Mouse (Mus musculus) adrenal gland, postnatal 36 days (tissue): ENCODE results near the gene Supt3. TPM values are rescaled to one million over a fixed set of nuclear protein-coding genes. Genes with fewer than 3 reads are reported as not detected.

ENCODE experiments used
- DNase-seq, 2 experiments: peaks; one replicate each; pipeline ENCODE4 v3.0.0; 2021; ENCODE audit warnings: mixed read lengths in 1 of 2
- total RNA-seq, 2 experiments: library from RNA; stranded (reverse); gene quantifications; 2 replicates each; pipeline ENCODE4 v1.2.3; 2021

Gene Supt3
- total RNA-seq, 2 experiments from 2014 or later = 24.7 to 34.0 TPM

DNA sequence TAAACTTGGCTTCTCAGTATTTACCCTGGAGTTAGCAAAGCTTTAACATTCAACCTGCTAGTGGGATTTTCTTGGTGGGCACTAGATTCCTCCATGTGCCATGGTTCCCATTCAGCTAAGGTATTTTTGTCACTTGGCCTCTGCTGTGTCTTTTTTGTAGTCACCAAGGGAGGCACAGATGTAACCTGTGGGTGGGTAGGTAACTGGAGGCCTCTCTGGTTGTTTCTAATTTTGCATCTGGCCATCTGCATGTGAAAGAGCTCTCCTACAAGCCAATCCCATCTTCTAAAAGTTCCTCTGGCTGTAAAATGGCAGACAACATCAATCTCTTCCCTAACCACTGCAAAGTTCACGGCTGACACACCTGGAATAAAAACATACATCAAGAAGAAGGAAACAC is 190.2 kb downstream of the Supt3 start:
- DNase-seq = no peak

DNA sequence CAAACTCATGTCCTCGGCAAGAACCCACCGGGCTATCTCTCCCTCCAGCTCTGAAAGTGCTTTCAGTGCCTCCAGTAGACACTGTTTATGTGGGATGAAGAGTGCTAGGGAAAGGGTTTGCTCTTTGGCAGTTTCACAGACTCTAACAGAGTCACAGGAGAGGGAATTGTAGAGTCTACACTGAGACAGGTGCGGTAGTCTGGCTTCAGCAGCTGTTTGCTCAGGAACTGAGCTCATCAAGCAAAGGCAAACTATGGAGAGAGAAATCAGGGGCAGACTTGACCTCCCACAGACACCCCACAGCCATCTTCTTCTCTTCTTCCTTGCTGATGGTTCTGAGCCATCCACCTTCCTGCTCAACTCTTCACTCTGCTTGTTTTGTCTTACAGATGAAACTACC is 193.3 kb downstream of the Supt3 start:
- no peak for DNase-seq

DNA sequence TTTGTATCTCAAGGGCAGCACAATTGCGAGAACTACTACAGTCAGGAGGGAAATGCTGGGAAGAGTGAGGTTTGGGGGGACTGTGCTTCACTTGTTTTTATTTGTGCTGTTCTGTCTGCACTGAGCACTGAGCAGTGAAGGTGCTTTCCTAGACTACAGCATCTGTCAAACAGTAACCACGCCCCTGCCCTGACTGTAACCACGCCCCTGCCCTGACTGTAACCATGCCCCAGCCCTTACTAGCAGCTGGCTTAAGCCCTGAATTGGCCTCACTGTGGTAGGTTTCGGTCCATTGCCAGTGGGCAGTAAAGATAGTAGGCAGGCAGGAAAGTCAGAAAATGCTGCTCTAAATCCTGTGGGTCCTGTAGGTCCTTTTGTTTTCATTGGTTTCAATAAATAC is 196.5 kb downstream of the Supt3 start:
- peak in 1 of 2 experiments; percentile 8 for DNase-seq

DNA sequence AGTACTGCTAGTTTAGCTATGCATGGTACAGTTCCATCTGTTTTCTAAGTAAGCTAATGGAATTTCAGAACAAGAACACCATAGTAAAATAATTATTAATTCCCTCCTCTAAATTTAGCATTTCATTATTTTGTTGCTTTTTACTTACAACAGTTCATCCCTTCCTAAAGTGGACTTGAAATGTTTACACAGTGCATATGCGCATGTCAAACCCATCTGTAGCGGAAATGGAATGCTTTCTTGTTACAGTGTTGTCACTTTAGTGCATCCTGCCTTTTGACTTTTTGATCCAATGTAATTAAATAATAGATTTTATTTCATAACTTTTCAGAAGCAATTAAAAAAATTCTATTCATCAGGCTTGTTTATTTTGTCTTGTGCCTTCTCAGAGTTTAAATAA is 200.7 kb downstream of the Supt3 start:
- DNase-seq = no peak

DNA sequence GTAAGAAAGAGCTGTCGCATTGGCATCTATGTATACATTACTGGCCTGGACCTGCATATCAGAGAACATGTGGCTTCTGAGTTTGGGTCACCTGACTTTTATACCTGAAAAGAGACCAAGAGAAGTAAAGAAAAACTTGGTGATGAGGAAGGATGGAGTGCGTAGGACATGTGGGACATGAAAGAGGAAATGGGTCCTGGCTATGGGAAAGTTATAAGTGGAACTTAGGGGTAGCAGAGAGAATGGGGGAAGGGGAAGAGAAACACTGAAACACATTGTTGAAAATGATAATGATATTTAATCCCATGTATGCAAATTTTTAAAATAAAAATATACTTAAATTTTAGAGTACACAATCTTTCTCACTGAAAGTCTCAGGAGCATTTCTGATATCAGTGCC is 211.0 kb downstream of the Supt3 start:
- DNase-seq = no peak

DNA sequence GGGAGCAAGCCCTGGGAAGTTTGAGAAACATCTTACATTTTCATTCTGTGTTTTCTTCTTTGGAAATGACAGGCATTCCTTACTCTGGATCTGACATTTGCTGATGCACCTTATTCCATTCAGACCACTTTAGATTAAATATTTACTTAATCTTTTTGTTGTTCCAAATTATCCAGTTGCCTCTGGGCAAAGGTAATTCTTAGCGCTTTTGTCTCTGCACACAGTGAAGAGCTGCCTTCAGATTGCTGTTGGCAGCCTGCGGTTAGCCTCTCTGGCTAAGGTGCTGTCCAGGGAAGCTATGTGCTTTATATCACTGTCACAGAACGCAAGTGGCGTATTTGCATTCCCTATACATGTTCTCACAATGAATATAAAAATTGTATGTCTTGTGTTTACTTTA is 226.4 kb downstream of the Supt3 start:
- no peak for DNase-seq

DNA sequence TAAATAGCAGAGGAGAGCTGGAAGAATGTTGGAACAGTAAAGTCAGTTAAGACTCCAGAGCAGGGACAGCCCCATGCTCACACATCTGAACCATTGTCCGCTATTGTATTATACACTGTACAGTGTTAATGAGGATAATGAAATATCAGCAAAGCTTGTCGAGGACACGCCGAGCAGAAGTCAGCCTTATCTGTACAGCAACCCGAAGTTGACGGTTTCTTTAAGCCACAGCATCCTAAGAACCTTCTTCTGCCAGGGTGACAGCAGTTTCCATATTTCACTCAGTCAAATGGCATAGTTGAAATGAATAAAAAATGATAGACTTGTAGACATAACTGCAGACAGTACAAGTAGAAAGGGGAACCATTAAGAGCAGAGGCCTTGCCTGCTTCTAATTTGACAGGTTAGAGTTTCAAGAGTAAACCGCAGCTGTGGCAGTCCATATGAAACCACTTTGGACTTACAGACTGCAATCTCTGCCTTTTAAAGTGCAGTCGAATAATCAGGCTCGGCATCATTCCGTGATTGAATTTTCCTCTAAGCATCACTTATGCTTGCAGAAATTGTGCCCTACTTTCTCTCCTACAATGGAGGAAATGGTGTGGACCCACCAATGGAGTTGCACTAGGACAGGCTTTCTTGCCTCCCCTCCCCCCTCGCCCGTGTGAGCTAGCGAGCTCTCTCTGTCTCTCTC is 227.7 kb downstream of the Supt3 start:
- no peak for DNase-seq

DNA sequence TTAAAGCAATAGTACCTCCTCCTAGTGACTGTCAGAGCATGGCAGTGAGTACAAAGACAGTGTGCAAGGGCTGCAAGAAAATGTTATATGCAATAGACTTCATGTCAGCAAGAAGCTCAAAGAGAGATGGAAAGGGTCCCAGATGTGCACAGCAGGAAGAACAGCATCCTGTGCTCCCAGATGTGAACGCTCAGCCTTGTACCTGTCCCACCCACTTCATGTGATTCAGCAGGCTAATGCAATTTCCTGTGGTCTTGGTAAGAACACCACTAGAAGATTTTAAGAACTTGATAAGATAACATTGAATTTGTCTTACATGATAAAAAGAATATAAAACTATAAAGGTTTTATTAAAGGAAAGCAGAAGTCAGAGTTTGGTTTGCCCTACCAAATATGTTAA is 230.5 kb downstream of the Supt3 start:
- no peak for DNase-seq

DNA sequence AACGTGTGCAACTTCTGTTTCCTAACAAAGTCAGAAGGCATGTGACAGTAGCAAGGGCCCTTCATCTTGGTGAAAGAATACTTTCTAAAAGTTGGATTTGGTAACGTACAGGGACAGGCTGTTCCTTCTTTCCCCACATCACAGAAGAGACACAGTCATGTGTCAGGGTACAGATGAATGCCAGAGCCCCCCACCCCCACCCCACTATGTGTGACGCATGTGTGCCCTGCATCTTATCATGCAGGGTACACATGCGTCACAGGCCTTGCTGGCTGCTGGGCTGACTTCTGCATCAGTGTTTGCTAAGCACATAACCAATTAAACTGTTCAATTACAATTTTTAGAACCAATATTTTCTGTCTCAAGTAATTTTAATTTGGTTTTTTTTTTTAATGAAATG is 231.7 kb downstream of the Supt3 start:
- peak; percentile 16 to 25 for DNase-seq

DNA sequence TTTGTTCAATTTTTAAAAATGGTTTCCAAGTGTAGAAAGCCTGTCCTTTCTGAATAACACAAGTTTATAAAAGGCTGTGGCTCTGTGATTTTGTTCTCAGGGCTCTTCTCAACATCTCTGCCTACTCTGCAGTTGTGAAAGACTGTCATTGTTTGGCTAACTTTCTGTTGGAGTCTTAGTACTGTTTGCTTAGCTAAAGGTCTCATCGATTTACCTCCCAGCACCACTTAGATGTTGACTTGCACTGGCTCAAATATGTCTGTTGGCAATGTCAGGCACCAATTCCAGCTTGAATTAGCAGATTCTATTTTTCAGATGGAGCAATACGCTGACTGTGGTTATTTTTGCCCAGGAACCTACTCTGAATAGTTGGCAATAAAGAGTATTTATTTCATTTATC is 233.5 kb downstream of the Supt3 start:
- DNase-seq = no peak

DNA sequence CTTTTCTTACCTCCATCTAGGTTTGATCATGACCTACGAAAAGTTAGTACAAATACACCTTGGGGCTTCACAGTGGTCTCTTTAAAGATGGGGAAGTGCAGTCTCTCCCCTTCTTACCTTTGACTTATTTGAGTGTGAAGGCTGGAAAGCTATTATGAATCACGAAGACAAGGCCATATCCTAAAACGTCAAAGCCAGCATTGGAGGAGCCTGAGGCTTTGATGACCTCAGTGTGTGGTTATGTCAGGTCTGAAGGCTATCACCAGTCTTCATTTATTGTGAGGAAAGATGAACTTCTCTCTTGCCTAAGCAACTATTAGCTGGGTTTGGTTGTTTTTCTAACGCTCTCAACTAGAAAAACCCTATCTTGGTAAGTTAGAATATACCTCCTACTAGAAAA is 239.8 kb downstream of the Supt3 start:
- DNase-seq = peak; percentile 29 to 49

DNA sequence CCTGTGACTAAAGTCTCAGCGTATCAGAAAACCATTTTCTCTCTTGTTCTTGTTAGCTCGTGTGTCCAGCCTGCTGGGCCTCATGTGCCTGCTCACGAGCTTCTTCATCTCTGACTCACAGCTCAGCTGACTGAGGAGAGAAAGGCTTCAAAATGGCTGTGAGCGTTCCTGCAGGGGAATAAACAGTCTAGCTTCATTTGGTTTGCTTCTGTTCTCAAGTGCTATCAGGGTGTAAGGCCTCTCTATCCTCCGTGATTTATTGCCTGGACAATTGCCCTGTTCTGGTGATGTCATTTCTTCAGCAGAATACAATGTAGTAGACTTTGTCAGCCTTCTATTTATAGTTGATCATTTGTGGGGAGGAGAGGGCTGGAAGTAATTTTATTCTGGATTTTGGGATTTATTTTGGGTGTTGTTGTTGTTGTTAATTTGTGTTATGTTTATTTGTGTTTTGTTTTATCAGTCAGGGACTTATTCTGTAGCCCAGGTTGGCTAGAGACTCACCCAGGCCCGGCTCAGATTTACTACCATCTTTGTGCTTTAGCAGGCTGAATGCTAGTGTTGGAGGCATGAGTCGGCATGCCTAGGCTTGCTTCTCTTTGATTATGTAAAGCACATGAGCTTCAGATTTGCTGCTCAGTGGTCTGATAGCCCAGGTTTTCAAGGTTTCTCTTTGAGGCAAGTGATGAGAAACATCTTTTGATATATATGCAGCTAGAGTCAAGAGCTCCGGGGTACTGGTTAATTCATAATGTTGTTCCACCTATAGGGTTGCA is 243.4 kb downstream of the Supt3 start:
- DNase-seq = peak; percentile 71 to 81

DNA sequence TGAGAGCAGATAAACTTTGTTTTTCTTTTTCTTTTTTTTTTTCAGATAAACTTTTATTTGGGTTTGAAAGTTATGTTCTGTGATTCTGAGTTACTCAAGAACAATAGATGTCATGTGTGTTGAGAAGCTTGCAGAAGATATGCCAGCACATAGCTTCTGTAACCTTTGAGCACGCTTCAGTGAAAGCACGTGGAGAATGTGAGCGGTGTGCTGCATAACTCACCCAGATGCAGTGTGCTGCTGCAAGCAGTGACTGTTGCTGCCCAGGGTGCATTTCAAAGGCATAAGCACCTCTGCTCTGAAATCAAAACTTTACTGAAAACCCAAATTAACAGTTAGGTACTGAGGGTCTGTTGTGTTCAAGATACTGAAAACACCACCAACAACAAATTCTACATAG is 251.5 kb downstream of the Supt3 start:
- DNase-seq = no peak

DNA sequence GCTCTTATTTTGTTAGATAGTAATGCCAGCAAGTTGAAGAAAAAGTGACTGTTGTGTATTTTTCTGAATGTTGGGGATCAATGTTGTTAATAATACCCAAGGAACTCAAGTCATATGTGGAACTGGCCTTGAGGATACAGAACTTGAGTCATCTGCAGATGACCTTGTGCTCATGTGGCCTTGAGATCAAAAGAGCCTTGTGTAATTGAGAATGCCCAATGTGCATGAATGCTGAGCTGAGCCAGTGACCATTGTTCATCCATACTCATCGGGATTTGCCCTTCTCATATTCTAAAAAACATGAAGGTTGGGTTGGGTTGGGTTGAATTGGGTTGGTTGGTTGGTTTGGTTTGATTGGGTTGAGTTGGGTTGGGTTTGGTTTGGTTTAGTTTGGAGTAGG is 252.2 kb downstream of the Supt3 start:
- peak; percentile 33 to 42 for DNase-seq

DNA sequence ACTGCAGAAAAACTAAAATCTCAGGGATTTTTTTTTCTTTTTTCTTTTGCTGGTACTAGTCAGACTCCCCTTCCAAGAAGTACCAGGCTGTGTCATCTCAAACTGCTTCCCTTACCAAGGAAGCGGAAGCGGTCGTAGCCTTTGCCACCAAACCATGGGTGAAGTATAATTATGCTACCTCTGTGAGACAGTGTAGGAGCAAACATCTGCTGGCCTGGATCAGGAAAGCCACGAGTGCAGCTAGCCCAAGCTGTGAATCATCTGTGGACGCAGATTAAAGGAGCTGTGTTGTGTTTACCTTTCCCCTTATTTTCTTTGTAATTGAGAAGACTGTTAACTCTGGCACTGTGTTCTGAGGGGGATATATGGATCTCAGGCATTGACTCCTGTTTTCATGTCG is 255.3 kb downstream of the Supt3 start:
- DNase-seq = no peak

DNA sequence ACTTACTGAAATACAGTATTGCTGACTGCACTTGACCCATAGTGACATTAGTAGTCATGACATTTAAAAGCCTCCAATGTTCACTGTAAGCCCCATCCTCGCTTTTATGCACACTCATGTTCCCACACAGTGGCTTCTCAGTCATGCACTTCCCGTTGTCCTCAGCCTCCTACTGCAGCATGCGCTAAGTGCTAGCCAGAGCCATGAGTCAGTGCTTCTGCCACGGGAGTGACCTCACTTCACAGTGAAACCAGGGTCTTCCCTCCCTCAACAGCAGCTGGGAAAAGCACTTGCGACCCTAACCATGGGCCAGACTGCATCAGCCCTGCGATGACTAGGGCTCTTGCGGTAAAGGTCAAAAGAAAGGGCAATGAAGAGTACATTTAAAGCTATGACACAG is 256.7 kb downstream of the Supt3 start:
- DNase-seq = peak; percentile 35 to 45

DNA sequence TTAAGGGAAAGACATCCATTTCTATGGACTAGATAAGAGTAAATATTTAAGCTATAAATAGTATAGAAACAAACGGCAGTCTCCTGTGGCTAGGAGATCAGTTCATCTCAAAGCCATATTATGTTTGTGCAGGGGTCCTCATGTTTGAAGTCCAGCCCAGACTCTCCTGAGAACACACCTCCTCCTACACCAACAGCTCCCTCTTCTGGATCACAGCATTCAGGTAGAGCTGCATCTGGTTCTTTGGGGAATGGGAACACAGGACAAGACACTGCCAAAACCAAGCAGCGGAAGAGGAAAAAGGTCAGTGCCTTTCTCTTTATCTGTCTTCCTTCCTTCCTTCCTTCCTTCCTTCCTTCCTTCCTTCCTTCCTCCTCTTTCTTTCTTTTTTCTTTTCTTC is 264.1 kb downstream of the Supt3 start:
- DNase-seq = peak in 1 of 2 experiments; percentile 22

DNA sequence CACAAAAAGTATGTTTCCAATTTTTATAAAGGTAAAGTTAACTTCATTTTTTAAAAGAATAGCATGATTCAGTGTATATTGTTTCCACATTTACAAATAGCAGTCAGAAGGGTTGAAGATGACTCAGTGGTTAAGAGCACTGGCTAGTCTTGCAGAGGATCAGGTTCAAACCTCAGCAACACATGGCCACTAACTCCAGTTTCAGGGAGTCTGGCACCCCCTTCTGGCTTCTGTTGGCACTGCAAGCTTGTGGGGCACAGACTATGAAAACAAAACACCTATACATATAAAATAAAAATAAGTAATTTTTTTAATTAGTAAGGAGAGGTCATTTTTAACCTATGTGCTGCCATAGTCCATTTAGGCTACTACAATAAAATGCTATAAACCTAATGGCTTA is 268.9 kb downstream of the Supt3 start:
- DNase-seq = peak in 1 of 2 experiments; percentile 31

DNA sequence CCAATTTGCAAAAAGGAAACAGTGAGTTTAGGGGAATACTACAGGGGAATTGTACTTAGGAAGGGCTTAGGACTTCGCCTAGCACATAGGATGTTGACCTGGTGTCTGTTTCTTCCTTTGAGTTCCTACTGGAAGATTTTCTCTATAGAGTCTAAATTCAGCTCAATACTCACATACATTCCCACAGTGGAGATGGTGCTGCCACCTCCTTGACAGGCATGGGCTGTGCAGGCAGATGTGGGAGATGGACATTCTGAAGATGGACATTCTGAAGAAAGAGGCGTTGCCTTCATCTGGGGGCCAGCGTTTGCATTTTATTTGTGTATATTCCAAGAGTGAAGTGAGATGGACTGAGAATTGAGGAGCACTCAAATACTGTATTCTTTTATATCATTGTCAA is 269.6 kb downstream of the Supt3 start:
- DNase-seq = no peak

DNA sequence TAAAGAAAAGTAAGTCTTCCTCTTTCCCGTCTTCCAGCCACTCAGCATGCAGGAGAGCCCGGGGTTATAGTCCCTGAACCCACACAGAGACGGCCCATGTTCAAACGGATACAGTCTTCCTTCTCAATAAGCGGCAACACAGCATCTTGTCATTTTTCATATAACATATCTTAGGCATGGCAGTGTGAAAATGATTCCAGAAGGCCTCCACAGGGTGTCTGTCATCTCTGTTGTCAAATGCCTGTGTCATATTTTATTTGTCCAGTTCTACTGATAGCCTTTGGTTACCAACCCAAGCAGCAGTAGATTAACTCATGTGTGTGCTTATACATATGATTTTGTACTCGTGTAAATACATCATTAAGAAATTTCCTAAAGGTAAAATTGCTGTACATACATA is 270.3 kb downstream of the Supt3 start:
- no peak for DNase-seq

DNA sequence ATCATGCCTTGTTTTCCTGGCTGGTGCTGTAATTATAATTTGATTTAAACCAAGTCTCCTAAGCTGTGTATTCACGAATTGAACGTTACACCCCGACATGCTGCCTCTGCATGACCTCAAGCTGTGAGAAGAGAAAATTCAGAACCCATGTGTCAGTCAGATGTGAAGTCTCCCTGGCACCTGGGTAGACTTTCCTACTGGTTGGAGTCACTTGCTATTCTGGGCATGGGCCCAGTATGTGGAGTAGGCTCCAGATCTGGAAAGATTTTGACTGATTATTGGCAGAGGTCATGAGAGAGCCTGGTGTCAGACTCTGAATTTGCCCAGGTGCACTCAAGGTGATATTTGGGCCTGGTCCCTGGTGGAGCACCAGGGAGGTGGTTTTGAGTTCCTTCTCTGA is 275.0 kb downstream of the Supt3 start:
- no peak for DNase-seq

DNA sequence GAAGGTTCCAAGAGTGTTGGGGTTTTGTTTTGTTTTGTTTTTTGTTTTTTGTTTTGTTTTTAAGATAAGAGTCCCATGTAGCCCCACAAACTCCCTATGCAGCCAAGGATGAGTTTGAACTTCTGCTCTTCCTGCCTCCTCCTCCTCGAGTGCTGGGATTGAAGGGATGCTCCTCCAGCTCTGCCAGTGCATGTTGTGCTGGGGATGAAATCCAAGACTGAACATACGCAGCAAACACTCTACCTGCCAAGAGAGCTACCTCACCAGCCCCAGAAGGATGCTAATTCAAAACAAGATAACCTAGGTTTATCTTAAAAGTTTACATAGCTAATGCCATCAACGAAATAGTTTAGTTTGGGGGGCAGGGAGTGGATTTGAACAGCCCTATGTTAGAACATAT is 276.4 kb downstream of the Supt3 start:
- DNase-seq = no peak

DNA sequence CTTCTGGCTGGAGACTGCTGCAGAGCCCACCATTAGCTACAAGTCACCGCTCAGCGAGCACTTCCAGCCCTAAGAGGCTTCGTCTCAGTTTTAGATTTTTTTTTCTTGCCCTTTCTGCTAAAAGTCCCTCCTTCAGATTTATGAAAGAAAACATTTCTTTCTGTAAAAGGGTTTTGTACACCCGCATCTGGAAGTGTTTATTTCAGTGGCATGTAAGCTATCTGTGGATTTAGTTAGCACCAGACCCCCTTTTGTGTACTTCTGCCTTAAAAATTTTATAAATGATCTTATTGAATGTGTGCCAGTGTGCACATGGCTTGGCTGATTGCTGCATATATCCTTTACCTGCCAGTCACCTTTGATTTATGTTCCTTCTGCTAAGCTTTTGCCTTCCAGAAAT is 277.6 kb downstream of the Supt3 start:
- no peak for DNase-seq

DNA sequence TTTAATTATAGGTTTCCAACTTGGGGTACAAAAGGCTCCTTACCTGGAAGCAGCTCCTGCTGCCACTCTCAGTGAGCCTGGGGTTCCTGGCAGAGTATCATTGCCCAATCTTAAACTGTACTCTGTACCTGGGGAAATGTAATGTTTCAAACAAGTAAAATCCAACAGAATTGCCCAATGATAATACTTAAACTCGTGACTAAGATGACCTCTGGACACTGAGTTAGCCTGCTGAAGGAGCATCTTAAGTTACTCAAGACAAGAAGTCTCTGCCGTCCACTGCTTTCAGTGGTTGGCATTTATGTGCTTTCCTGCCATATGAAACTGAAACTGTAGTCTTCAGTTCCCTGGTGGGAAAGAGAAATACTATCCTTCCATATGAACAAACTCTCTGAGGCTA is 279.9 kb downstream of the Supt3 start:
- DNase-seq = no peak
